Mouse (Mus musculus) leukemia stem cell, adult 10-12 weeks (primary cell): ENCODE measurements around the gene Rcc1l. TPM values are rescaled to one million over a fixed set of nuclear protein-coding genes. Genes with fewer than 3 reads are reported as not detected.

Experiments
- polyA plus RNA-seq: library from polyadenylated mRNA; stranded (reverse); fragments of >175 nt; gene quantifications from 2 replicates; pipeline ENCODE4 v1.2.3, GENCODE M21; 2012; ENCODE audit warnings: low replicate concordance

Rcc1l gene
- 10.8 and 22.1 TPM in 2 replicates for polyA plus RNA-seq

DNA sequence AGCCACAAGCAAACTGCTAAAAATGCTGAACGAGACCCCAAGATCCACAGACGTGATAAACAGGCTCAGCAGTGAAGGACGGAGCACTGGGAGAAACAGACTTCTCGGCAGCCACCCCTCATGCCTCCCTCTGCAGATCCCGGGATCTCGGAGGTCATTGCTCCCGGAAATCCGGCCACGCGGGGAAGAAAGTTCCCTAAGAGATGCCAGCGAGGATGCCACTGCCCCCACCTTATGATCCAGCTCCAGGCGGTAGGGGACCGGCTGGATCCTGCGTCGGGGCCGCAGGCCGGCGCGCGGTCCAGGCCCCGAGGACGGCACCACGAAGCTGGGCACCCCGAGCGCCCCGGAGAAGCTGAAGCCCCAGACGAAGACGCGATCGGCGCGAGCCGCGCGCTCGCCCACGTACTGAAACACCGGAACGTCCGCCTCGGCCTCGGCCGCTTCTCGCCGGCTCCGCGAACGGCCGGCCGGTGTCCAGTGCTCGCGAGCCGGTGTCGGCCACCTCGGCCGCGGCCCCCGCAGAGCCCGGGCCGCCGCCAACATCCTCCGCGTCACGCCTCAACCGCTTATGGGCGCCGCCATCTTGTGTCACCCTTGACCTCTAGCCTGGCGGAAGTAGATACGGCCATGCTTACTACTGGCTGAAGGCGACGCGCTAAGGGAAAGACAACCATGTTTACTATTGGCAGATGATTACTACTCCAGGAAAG is at the start of gene Rcc1l:
Gene Rcc1l (minus strand): TSS at position 606 of the 713 bp plus-strand sequence.

GRCm38 (mm10) chr5:134183880-134184808 is 7.6 kb upstream of the Rcc1l start, which contains the start of gene Gtf2ird2:
TSS of gene Gtf2ird2 (plus strand) at chr5:134184019.

DNA sequence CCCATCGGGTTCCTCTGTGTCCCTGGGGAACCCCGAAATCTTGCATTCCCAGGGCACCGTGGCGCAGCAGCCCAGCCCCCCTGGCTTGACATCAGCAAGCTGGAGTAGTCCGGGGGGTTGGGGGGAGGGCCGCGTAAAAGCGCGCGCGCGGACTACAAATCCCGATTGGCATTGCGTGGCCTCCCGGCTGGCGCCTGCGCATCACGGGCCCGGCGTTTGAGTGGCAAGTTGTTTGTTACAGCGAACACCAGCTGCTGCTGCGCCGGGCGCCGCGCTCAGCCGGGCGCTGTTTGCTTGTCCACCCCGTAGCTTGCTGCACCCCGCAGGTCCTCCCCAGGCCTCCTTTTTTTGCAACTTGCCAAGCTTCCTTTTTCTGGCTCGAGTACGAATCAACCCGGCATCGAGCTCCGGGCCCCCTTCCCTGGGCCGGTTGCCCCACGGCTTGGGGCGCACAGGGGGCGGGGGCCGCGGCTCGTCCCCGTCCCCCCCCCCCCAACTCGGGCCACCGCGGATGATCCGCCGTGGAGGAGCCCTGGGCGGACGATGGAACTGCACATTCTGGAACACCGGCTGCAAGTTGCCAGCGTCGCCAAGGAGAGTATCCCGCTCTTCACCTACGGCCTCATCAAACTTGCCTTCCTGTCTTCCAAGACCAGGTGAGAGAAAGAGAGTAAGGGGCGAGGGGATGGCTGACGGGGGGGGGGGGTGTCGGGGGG is 76.9 kb downstream of the Rcc1l start, which contains the start of gene Castor2:
Gene Castor2 (plus strand): TSS at position 216 of the 716 bp plus-strand sequence.

Other genes with a start within 250 kb of the Rcc1l start
- gene Castor2, start 77.1 kb downstream of the Rcc1l start, polyA plus RNA-seq = 1.4 and 1.9 TPM in 2 replicates
- gene Gtf2ird2, start 7.2 kb upstream of the Rcc1l start, polyA plus RNA-seq = 3.7 and 8.1 TPM in 2 replicates
- 42.1 and 59.8 TPM in 2 replicates for gene Ncf1, start 52.9 kb upstream of the Rcc1l start, polyA plus RNA-seq
- gene Gtf2i, start 138.0 kb upstream of the Rcc1l start, polyA plus RNA-seq = 200 and 424 TPM in 2 replicates